Mouse (Mus musculus) layer of hippocampus, adult 6 months (tissue): Measurements from ENCODE around the gene Ccdc32. TPM values are rescaled to one million over a fixed set of nuclear protein-coding genes. Genes with fewer than 3 reads are reported as not detected.

Experiments used
- long read RNA-seq, 2 experiments: library from polyadenylated mRNA; unstranded; transcript quantifications; one replicate each; pipeline ENCODE4 v2.0.0; 2019 to 2020
- polyA plus RNA-seq: library from polyadenylated mRNA; unstranded; fragments of <200 nt; fragmentation: Nextera tagmentation; gene quantifications from 2 replicates; pipeline ENCODE4 v1.2.3, GENCODE M21; 2021

The Ccdc32 gene
- 91.7 and 102 TPM in 2 replicates for polyA plus RNA-seq
- long read RNA-seq, experiment 1, transcript Ccdc32-201 (4 exons, 1,870 nt): major isoform, 106 of 213 reads
- long read RNA-seq, experiment 1, partial matches to known transcripts: 19 of 213 reads
- long read RNA-seq, experiment 1, other reads (novel, unspliced or antisense): 88 of 213 reads
- long read RNA-seq, experiment 2, transcript Ccdc32-201 (4 exons, 1,870 nt): major isoform, 282 of 503 reads
- long read RNA-seq, experiment 2, partial matches to known transcripts: 4 of 503 reads
- long read RNA-seq, experiment 2, other reads (novel, unspliced or antisense): 216 of 503 reads

GRCm38 (mm10) chr2:119028941-119029551, at the start of gene Ccdc32:
Gene Ccdc32 (minus strand): TSS chr2:119029393.

GRCm38 (mm10) chr2:119046649-119047611, 17.7 kb upstream of the Ccdc32 start, which contains the start of gene Knl1:
Gene Knl1 (plus strand): TSS chr2:119047119.

GRCm38 (mm10) chr2:119034656-119035396, 5.6 kb upstream of the Ccdc32 start, which contains the start of gene Rpusd2:
Gene Rpusd2 (plus strand): TSS chr2:119034790.

Other genes with a start within 250 kb of the Ccdc32 start
- 235 and 277 TPM in 2 replicates for gene Disp2, start 249.7 kb downstream of the Ccdc32 start, polyA plus RNA-seq
- 0.40 and 0.46 TPM in 2 replicates for gene Knstrn, start 215.4 kb downstream of the Ccdc32 start, polyA plus RNA-seq
- gene Ivd, start 167.4 kb downstream of the Ccdc32 start, polyA plus RNA-seq: 40.6 and 52.2 TPM in 2 replicates
- 3.6 and 3.8 TPM in 2 replicates for gene Bahd1, start 129.0 kb downstream of the Ccdc32 start, polyA plus RNA-seq
- 2.4 and 4.0 TPM in 2 replicates for gene Chst14, start 102.9 kb downstream of the Ccdc32 start, polyA plus RNA-seq
- gene Rpusd2, start 5.4 kb upstream of the Ccdc32 start, polyA plus RNA-seq: 6.7 and 7.8 TPM in 2 replicates
- gene Knl1, start 17.7 kb upstream of the Ccdc32 start, polyA plus RNA-seq: 0.04 and 0.14 TPM in 2 replicates
- 0.28 and 0.62 TPM in 2 replicates for gene Rad51, start 83.4 kb upstream of the Ccdc32 start, polyA plus RNA-seq
- gene Rmdn3, start 127.6 kb upstream of the Ccdc32 start, polyA plus RNA-seq: 41.6 and 42.2 TPM in 2 replicates
- 3.5 and 4.3 TPM in 2 replicates for gene Gchfr, start 138.4 kb upstream of the Ccdc32 start, polyA plus RNA-seq
- gene Gm14137, start 145.1 kb upstream of the Ccdc32 start, polyA plus RNA-seq: 0.06 TPM in 1 of 2 replicates, not detected in the other
- 30.9 and 32.3 TPM in 2 replicates for gene Zfyve19, start 179.2 kb upstream of the Ccdc32 start, polyA plus RNA-seq
- gene Dnajc17, start 179.4 kb upstream of the Ccdc32 start, polyA plus RNA-seq: 18.3 and 19.4 TPM in 2 replicates
- not detected in 2 replicates for gene Ppp1r14d, start 200.5 kb upstream of the Ccdc32 start, polyA plus RNA-seq
- 2.0 and 2.8 TPM in 2 replicates for gene Spint1, start 208.0 kb upstream of the Ccdc32 start, polyA plus RNA-seq
- 9.0 and 10.5 TPM in 2 replicates for gene Rhov, start 241.9 kb upstream of the Ccdc32 start, polyA plus RNA-seq